Mouse (Mus musculus): Measurements from ENCODE around the gene Otulin.

Otulin gene

DNA sequence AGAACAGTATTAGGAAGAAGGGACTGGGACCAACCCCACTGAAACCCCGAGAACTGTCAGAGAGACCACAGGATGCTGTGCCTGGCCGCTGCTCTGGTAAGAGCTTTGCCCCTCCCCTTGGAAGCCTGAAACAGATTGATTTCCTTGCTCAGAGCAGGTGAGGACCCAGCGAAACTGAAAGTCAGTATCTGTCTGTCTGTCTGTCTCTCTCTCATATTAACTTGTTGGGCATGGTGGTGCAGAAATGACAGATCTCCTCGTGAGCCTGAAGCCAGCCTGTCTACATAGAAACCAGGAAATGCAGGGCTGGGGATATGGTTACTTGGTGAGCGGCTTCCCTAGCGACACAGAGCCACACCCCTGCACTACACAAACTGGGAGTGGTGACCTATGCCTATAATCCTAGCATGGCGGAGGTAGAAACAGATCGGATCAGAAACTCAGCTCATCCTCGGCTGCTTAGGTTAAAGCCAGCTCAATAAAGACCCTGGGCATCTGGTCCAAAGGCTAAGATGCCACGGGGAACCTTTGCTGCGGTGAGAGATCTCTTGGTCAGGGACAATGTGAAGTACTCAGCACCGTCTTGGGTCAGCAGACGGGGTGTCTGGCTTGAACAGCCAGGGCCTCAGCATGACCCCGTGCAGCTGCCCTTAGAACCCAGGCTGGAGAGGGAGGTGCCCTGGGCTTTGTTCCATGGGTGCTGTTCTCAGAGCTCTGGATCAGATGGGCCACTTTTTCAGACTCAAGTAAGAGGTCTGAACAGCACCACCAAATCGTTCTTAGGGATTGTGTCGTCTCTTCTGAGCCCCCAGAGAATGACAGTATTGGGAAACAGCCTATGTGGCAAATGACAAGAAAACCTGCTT, 52.3 kb downstream of the Otulin start:
- no peak for DNase-seq

DNA sequence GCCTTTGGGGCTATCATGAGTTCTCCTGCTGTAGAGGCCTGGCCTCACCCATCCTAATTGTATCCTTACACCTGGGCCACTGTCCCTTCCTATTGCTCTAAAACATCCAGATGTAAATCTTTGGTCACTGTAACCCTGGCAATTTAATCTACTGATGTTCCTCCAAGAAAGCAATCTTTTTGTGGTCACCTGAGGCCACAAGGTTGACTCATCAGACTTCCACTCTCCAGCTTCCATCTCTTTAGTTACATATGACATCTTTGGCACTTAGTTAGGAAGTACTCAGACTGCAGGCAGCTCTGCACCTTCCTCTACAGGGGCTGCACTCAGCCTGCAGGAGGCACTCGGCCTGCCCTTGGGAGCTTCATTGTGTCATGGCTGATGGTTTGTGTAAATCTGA, 53.6 kb downstream of the Otulin start:
- DNase-seq = no peak

- DNase-seq = no peak
Observed at GRCm38 (mm10) chr15:27575932-27576331, 54.6 kb downstream of the Otulin start.

- no peak for DNase-seq
Observed at GRCm38 (mm10) chr15:27574992-27575781, 55.3 kb downstream of the Otulin start.

DNA sequence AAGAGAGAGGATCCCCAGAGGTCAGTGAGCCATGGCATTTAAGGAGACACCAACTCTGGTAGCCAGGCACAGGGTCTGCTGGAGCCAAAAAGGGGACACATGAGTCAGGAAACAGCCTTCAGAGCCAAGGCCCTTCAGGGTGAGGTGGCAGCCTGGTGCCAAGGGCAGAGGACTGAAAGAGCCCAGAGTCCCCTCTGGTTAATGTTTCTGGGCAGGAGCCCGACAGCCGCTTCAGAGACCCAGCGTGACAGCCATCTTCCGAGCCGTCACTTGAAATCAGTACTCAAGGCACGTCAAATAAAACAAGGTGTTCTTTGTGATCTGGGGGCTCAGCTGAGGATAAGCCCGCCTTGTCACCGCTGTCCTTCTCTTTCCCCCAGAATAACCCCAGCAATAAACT, 59.3 kb downstream of the Otulin start:
- DNase-seq = no peak

- no peak for DNase-seq
Observed at GRCm38 (mm10) chr15:27570385-27570784, 60.1 kb downstream of the Otulin start.

DNA sequence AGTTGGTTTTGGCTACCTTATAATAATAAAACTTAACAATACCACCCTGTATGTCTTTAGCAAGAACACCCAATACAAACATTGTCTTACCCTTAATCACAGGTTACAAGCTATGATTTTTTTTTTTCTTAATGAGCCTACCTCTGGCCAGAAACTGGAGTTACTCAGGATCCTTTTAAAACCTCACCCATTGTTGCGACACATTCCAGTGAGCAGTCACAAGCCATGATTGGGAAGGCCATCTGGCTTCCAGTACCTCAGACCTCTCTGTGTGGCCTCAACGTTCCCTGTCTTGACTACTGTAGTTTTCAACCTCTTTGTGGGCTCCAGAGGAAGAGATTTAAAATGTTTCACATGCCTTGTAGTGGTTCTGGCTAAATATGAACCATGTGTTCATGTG, 60.6 kb downstream of the Otulin start:
- DNase-seq = no peak

- DNase-seq = no peak
Observed at GRCm38 (mm10) chr15:27568371-27568770, 62.1 kb downstream of the Otulin start.

GRCm38 (mm10) chr15:27567356-27567755, 63.1 kb downstream of the Otulin start:
- DNase-seq = no peak

DNA sequence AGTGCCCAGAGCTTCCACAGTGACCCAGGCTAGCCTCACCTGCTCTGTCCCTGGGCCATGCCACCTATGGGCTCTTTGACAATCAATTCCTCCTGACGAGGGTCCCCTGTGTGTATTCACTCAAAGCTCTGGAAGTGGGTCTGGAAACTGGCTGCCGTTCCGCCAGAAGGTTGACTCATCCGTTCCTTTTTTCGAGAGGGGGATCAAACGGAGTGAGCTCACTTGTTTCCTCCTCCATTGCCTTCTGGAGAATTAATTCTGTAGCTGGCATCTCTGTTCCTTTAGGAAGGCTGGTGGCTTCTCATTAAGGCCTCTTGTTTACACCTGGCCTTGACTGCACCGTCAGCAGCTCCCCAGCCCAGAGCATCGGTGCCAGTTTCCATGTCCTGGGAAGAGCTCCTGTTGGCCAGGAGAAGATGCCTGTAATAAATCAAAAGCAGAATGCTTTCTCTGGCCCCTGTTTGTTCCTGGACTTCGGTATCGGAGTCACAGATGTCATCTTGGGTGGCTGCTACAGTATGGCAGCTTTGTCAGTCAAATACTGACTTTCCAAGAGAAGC, 64.8 kb downstream of the Otulin start:
- peak; percentile 60 for DNase-seq

DNA sequence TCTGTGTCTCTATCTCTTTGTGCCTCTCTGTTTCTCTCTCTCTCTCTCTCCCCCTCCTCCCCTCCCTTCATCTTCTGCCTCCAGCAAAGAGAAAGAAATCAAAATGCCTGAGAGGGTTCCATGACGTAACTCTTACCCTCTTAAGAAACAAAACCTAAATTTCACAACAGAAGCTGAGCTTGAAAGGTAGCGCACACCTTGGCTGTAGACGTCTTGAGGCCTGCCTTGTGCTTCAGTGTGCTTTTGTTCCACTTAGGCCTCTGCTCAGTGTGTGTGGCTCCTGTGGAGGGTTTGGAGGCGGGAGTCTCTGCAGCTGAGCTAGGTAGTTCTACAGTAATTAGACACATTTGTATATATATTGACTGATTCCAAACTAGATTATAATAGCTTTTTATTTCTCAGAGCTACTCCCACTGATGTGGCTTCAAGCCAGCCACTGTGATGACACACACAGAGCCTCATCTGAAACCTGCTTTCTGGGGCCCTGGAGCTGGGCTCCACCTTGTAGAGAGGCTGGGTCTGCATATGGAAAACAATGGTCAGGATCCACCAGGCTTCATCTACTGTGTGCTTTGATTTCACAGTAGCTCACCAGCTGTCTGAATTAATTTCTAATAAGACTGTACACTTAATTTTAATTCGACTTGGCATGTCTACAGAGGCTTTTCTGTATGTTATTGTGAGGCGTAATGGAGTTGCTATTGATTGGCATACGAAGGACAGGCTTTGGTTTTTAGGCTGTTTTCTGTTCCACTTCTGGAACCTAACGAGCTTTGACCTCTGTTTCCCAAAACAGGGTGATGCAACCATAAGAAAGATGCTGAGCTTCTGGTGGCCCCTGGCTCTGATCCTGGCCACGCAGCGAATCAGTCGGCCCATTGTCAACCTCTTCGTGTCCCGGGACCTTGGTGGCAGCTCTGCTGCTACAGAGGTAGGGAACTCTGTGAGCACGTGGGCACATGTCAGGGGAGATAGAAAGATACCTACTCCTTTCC, 66.1 kb downstream of the Otulin start:
- peak; percentile 89 for DNase-seq

- no peak for DNase-seq
Observed at GRCm38 (mm10) chr15:27560315-27560714, 70.2 kb downstream of the Otulin start.

DNA sequence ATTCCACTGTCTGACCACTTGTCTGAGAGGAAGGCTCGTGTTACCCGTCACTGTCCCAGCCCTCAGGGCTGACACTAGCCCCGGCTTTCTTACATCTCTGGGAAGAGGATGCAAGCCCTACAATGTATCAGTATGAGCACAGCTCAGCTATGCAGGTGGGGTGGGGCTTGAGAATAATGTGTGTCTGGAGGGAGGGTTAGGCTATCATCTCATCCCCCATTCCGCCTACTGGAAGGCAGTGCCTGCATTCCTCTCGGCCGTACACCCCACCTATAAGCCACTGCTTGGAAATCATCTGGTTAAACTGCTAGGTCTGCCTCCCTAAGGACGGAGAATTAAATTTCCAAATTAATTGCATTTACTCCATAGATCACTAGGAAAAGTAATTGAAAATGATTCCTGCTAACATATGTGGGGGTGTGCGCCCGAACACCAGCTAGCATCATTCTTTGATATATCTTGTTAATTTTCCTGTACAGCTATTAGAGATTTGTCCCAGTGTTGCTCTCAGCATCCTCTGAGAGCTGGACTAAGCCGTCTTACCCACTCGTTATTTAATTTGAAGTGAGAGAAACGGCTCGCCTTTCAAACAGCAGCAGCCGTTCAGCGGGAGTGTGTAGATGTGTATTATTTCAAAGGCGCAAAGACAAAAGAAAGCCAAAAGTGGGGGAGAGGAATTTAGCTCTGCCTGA, 71.9 kb downstream of the Otulin start:
- DNase-seq = no peak

DNA sequence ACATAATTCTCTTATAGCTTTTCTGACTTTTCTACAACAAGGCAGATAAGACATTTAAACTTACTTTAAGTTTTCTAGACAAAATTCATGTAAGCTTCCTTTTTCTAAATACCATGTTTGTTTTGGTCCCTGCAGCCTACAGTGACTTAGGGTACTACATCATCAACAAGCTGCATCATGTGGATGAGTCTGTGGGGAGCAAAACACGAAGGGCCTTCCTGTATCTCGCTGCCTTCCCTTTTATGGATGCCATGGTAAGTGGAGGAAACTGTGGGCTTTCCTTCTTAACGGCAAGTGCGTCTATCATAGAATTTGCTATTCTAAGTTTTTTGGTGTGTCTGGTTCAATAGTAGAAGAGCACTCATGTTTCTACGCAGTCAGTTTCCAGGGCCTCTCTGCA, 76.9 kb downstream of the Otulin start:
- DNase-seq = no peak

DNA sequence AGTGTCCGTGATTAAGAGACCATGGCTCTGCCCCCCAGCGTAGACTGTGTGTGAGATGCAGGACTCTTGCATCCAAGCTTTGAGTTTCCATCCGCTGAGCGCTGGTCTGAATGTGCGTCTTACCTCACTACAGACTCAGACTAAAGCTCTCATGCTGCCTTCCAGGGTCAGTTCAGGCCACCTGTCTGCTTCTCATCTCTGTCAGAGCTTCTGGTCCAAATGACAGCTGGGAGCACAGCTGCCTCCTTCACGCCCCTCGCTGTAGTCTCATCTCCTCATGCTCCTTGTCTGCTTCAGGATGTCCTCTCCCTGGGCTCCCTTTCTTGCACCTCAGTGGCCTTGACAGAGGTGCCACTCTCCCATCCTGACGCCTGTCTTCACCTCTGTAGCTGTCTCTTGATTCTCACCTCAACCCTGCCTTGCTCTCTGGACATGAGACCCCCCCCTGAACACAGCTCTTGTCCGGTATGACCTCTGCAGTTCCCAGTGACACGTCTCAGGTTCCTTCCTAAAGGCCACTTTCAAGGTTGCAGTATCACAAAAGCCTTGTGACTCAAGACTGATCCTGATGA, 78.3 kb downstream of the Otulin start:
- no peak for DNase-seq

DNA sequence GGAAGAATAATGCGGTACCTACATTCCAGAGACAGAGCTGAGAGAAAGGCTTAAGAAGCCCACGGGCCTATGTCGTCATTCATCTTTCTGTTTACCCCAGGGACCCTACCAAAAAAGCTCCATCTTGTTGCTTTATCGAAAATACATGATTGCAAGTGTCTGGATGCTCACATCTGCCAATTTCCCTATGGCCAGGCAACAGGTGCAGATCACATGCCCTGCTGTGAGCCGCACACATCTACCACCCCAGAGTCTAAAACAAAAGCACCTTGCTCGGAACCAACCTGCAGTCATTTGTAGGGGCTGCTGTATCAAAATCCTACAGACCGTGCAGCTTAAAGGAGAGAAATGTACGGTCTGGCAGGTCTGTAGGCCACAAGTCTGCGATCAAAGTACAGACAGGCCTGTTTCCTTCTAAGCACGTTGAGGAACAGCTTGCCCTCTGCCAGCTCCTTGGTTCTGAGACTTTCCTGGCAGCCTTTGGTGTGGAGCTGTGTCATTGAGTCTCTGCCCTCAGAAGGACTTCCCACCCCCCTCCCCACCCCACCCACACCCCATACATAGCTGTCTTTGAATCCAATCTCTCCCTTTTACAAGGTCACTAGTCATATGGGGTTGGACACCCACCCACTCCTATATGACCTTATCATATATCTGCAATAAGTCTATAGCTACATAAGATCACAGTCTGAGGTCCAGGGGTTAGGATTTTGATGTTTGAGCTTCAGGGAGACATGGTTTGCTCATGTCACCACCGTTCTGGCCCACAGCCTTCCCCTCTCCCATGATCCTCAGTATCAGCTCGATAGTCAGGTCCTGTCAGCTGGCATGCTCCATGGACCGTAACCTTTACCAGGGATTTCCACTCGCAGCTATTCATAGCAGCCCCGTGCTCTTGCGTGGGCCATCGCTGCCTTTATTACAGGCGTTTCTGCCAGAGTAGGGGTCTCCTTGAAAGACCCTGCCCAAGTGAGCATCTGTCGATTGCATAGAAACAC, 79.1 kb downstream of the Otulin start:
- DNase-seq = no peak

- DNase-seq = no peak
Observed at GRCm38 (mm10) chr15:27550358-27550992, 80.0 kb downstream of the Otulin start.

- no peak for DNase-seq
Observed at GRCm38 (mm10) chr15:27549878-27550277, 80.6 kb downstream of the Otulin start.

DNA sequence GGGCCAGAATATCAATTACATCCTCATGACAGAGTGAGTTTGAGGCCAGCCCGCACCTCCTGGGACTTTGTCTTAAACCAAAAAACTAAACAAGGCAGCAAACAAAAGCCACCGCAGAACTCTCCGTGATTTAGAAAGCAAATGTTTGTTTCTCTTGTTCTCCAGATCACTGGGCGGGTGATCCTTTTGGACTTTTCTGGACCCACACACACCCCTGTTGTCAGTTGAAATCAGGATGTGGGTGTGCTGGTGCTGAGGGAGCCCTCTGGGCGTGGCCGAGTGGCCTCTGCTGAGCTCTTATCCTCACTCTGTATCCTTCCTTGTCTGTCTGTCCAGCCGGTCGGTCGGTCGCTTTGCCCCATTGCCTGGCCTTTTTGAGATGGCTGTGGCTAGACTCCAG, 81.4 kb downstream of the Otulin start:
- no peak for DNase-seq

DNA sequence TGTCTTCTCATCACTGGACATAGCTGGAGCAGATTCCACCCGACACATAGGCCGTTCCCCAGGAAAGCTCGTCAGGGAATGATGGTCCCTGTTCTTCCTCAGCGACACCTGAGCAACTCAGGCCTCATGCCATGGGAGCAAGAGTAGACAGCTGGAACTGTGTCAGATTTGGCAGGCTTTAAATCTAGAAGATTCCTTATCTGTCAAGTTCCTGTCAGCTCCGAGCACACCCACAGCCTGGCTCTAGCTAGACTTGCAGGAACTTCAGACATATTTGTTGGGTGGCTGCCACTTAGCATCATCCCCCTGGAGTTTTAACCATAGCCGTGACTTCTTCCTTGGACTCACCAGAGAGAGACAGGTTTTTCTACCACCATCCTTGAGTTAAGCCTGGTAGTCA, 82.4 kb downstream of the Otulin start:
- no peak for DNase-seq
